Mouse (Mus musculus): ENCODE data around the gene Grtp1.

Grtp1 gene

GRCm38 (mm10) chr8:13188052-13188555, 12.3 kb downstream of the Grtp1 start:
- Histone ChIP-seq H3K36me3 (ENCODE audit: insufficient read depth, low read length) (peaks cover 99% of the 10 kb centered on the region), H3K9me3 (ENCODE audit: low read length) (no peaks in the 10 kb centered on the region), H3K27me3 (ENCODE audit: insufficient read depth, low read length) (no peaks in the 10 kb centered on the region), H3K4me1 (replicated peaks; ENCODE audit: low read depth, low read length) (peaks cover 66% of the 10 kb centered on the region), H3K4me3 (replicated peaks; ENCODE audit: low read length) (no peak overlapping the region)
- TF ChIP-seq NANOG (IDR thresholded peaks at IDR 0.05; ENCODE audit: borderline replicate concordance, low read length) = no peak
- no peak for TF ChIP-seq POU5F1 (IDR thresholded peaks at IDR 0.05; ENCODE audit: borderline replicate concordance, low read length)
- no peak for TF ChIP-seq CTCF (conservative IDR thresholded peaks at IDR 0.05; ENCODE audit: low read length)

- H3K27me3 ChIP-seq (ENCODE audit: insufficient read depth, low read length) = no peaks in the 10 kb centered on the region
- no peak for TF ChIP-seq POU5F1 (IDR thresholded peaks at IDR 0.05; ENCODE audit: borderline replicate concordance, low read length)
- TF ChIP-seq CTCF (conservative IDR thresholded peaks at IDR 0.05; ENCODE audit: low read length) = no peak
- no peak for TF ChIP-seq NANOG (IDR thresholded peaks at IDR 0.05; ENCODE audit: borderline replicate concordance, low read length)
Observed at GRCm38 (mm10) chr8:13187638-13188037, 12.8 kb downstream of the Grtp1 start.

GRCm38 (mm10) chr8:13187229-13187628, 13.2 kb downstream of the Grtp1 start:
- no peak for TF ChIP-seq POU5F1 (IDR thresholded peaks at IDR 0.05; ENCODE audit: borderline replicate concordance, low read length)
- TF ChIP-seq CTCF (conservative IDR thresholded peaks at IDR 0.05; ENCODE audit: low read length) = no peak
- TF ChIP-seq NANOG (IDR thresholded peaks at IDR 0.05; ENCODE audit: borderline replicate concordance, low read length) = no peak
- Histone ChIP-seq H3K36me3 (ENCODE audit: insufficient read depth, low read length) (peaks cover 99% of the 10 kb centered on the region), H3K4me1 (replicated peaks; ENCODE audit: low read depth, low read length) (peaks cover 62% of the 10 kb centered on the region), H3K4me3 (replicated peaks; ENCODE audit: low read length) (no peak overlapping the region), H3K27me3 (ENCODE audit: insufficient read depth, low read length) (no peaks in the 10 kb centered on the region), H3K9me3 (ENCODE audit: low read length) (no peaks in the 10 kb centered on the region)

More at GRCm38 (mm10) chr8:13187638-13188037, 12.8 kb downstream of the Grtp1 start:
- Histone ChIP-seq H3K4me3 (replicated peaks; ENCODE audit: low read length) (no peak overlapping the region), H3K4me1 (replicated peaks; ENCODE audit: low read depth, low read length) (peaks cover 62% of the 10 kb centered on the region), H3K36me3 (ENCODE audit: insufficient read depth, low read length) (peaks cover 99% of the 10 kb centered on the region), H3K9me3 (ENCODE audit: low read length) (no peaks in the 10 kb centered on the region)

GRCm38 (mm10) chr8:13186819-13187218, 13.6 kb downstream of the Grtp1 start:
- TF ChIP-seq CTCF (conservative IDR thresholded peaks at IDR 0.05; ENCODE audit: low read length) = no peak
- TF ChIP-seq NANOG (IDR thresholded peaks at IDR 0.05; ENCODE audit: borderline replicate concordance, low read length) = no peak
- no peak for TF ChIP-seq POU5F1 (IDR thresholded peaks at IDR 0.05; ENCODE audit: borderline replicate concordance, low read length)
- Histone ChIP-seq H3K4me1 (replicated peaks; ENCODE audit: low read depth, low read length) (peaks cover 62% of the 10 kb centered on the region), H3K4me3 (replicated peaks; ENCODE audit: low read length) (no peak overlapping the region), H3K36me3 (ENCODE audit: insufficient read depth, low read length) (peaks cover 99% of the 10 kb centered on the region), H3K27me3 (ENCODE audit: insufficient read depth, low read length) (no peaks in the 10 kb centered on the region), H3K9me3 (ENCODE audit: low read length) (no peaks in the 10 kb centered on the region)

- Histone ChIP-seq H3K36me3 (ENCODE audit: insufficient read depth, low read length) (peaks cover 99% of the 10 kb centered on the region), H3K4me3 (replicated peaks; ENCODE audit: low read length) (no peak overlapping the region), H3K27me3 (ENCODE audit: insufficient read depth, low read length) (no peaks in the 10 kb centered on the region), H3K4me1 (replicated peaks; ENCODE audit: low read depth, low read length) (peaks cover 54% of the 10 kb centered on the region), H3K9me3 (ENCODE audit: low read length) (no peaks in the 10 kb centered on the region)
- TF ChIP-seq NANOG (IDR thresholded peaks at IDR 0.05; ENCODE audit: borderline replicate concordance, low read length) (no peak), CTCF (conservative IDR thresholded peaks at IDR 0.05; ENCODE audit: low read length) (no peak), POU5F1 (IDR thresholded peaks at IDR 0.05; ENCODE audit: borderline replicate concordance, low read length) (no peak)
Observed at GRCm38 (mm10) chr8:13181691-13181976, 18.8 kb downstream of the Grtp1 start.

GRCm38 (mm10) chr8:13180911-13181690, 19.3 kb downstream of the Grtp1 start:
- no peak overlapping the region for H3K4me3 ChIP-seq (replicated peaks; ENCODE audit: low read length)
- H3K4me1 ChIP-seq (replicated peaks; ENCODE audit: low read depth, low read length) = peaks cover 56% of the 10 kb centered on the region
- H3K27me3 ChIP-seq (ENCODE audit: insufficient read depth, low read length) = no peaks in the 10 kb centered on the region
- peaks cover 99% of the 10 kb centered on the region for H3K36me3 ChIP-seq (ENCODE audit: insufficient read depth, low read length)
- H3K9me3 ChIP-seq (ENCODE audit: low read length) = no peaks in the 10 kb centered on the region
- TF ChIP-seq CTCF (conservative IDR thresholded peaks at IDR 0.05; ENCODE audit: low read length) = no peak
- no peak for TF ChIP-seq NANOG (IDR thresholded peaks at IDR 0.05; ENCODE audit: borderline replicate concordance, low read length)
- no peak for TF ChIP-seq POU5F1 (IDR thresholded peaks at IDR 0.05; ENCODE audit: borderline replicate concordance, low read length)

GRCm38 (mm10) chr8:13180408-13180807, 20.0 kb downstream of the Grtp1 start:
- Histone ChIP-seq H3K27me3 (ENCODE audit: insufficient read depth, low read length) (no peaks in the 10 kb centered on the region), H3K36me3 (ENCODE audit: insufficient read depth, low read length) (peaks cover 99% of the 10 kb centered on the region), H3K4me3 (replicated peaks; ENCODE audit: low read length) (no peak overlapping the region), H3K9me3 (ENCODE audit: low read length) (no peaks in the 10 kb centered on the region), H3K4me1 (replicated peaks; ENCODE audit: low read depth, low read length) (peaks cover 63% of the 10 kb centered on the region)
- no peak for TF ChIP-seq NANOG (IDR thresholded peaks at IDR 0.05; ENCODE audit: borderline replicate concordance, low read length)
- no peak for TF ChIP-seq POU5F1 (IDR thresholded peaks at IDR 0.05; ENCODE audit: borderline replicate concordance, low read length)
- TF ChIP-seq CTCF (conservative IDR thresholded peaks at IDR 0.05; ENCODE audit: low read length) = no peak

- Histone ChIP-seq H3K4me3 (replicated peaks; ENCODE audit: low read length) (no peak overlapping the region), H3K4me1 (replicated peaks; ENCODE audit: low read depth, low read length) (peaks cover 66% of the 10 kb centered on the region), H3K36me3 (ENCODE audit: insufficient read depth, low read length) (peaks cover 99% of the 10 kb centered on the region), H3K9me3 (ENCODE audit: low read length) (no peaks in the 10 kb centered on the region), H3K27me3 (ENCODE audit: insufficient read depth, low read length) (no peaks in the 10 kb centered on the region)
- TF ChIP-seq POU5F1 (IDR thresholded peaks at IDR 0.05; ENCODE audit: borderline replicate concordance, low read length) (no peak), NANOG (IDR thresholded peaks at IDR 0.05; ENCODE audit: borderline replicate concordance, low read length) (no peak)
Observed at GRCm38 (mm10) chr8:13179948-13180347, 20.5 kb downstream of the Grtp1 start.

Measured in E14TG2a.4 (cell line).